Mouse (Mus musculus) left cerebral cortex, postnatal 10 days (tissue): Measurements from ENCODE around the gene Ankrd40. TPM values are rescaled to one million over a fixed set of nuclear protein-coding genes. Genes with fewer than 3 reads are reported as not detected.
A peak's percentile ranks its signal among the peaks of the same experiment; 100 is the strongest.

Source experiments
- DNase-seq, 2 experiments: peaks; one replicate each; pipeline ENCODE4 v3.0.0; 2021 to 2022; ENCODE audit warnings: low spot score in 2 of 2, mixed read lengths in 1 of 2; ENCODE audit errors: extremely low spot score in 1 of 2
- intact Hi-C: fragments of 180-260 bp; cut with DNase I; formaldehyde crosslinking; loops from one replicate; pipeline ENCODE4 v1.15.1; 2025
- total RNA-seq, 2 experiments: library from RNA; stranded (reverse); gene quantifications; 2 replicates each; pipeline ENCODE4 v1.2.3; 2021

Gene Ankrd40
- total RNA-seq, 2 experiments from 2014 or later, result 73.3 to 75.7 TPM

- intact Hi-C loops, result no loop called here
- DNase-seq, result no peak
Observed at GRCm38 (mm10) chr11:94345926-94346325, 18.1 kb downstream of the Ankrd40 start.

- no peak for DNase-seq
- intact Hi-C loops, result no loop called here
Observed at GRCm38 (mm10) chr11:94346611-94347010, 18.8 kb downstream of the Ankrd40 start.

GRCm38 (mm10) chr11:94347063-94347575, 19.3 kb downstream of the Ankrd40 start:
- intact Hi-C loops, result no loop called here

DNA sequence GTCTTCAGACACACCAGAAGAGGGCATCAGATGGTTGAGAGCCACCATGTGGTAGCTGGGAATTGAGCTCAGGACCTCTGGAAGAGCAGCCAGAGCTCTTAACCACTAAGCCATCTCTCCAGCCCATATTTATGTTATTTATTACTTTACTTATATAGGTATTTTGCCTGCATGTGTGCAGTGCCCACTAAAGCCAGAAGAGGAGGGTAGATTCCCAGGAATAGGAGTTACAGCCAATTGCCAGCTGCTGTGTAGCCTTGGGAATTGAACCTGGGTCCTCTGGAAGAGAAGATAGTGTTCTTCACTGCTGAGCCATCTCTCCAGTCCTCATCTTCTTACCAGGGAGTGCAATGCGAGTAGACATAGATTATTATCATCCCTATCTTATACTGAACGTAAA, 22.0 kb downstream of the Ankrd40 start:
- DNase-seq, result no peak
- intact Hi-C loops, result no loop called here

More at GRCm38 (mm10) chr11:94347063-94347575, 19.3 kb downstream of the Ankrd40 start:
- no peak for DNase-seq

- no peak for DNase-seq
Observed at GRCm38 (mm10) chr11:94350337-94350736, 22.5 kb downstream of the Ankrd40 start.

GRCm38 (mm10) chr11:94351094-94351493, 23.3 kb downstream of the Ankrd40 start:
- DNase-seq, result no peak
- intact Hi-C loops, result no loop called here

More at GRCm38 (mm10) chr11:94350337-94350736, 22.5 kb downstream of the Ankrd40 start:
- intact Hi-C loops, result no loop called here

DNA sequence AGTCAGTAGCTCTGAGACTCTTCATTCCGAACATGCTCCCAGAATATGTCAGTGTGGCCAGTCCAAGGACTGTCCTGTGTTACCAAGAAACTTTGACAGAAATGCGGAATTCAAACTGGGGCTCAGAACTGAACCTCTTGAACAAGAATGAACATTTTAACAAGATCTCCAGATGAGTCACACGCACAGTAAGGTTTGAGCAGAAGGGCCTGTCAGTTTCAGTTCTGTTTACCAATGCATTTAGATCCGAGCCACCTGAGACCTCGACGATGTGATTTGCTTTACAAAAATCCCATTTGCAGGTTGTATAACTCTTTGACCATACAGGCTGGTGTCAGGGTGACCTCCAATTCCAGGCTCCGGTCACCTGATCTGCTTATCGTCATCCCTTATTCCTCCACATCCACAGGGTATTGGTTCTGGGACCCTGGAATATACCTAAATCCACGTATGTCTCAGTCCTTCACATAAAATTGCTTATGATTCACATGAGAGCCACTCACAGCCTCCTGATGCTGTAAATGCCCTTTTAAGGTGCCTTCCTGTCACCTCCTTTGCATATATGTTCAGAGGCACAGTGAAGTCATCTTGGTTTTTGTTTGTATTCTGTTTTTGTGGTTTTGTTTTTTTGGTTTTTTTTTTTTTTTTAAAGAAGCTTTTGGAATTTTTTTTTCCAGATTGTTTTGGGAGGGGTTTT, 27.9 kb downstream of the Ankrd40 start:
- DNase-seq, result no peak
- intact Hi-C loops, result no loop called here

DNA sequence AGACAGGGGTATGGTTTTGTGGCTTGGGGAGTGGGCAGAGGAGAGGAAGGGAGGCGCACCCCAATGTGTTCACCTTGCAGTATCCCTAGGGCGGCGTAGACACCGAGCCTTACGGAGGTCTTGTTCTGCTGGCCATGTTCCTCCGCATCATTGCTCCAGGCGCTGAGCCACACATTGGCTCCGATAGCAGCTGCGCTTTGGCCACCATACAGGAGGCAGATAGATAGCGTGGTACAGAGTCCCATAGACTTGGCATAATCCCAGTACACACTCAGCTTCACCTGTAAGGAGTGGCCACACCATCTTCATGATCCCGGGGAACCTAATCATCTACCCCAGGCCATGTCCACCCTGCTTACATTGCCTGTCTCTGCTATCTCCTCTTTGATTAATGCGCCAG, 31.4 kb downstream of the Ankrd40 start:
- DNase-seq, result no peak
- intact Hi-C loops, result no loop called here

DNA sequence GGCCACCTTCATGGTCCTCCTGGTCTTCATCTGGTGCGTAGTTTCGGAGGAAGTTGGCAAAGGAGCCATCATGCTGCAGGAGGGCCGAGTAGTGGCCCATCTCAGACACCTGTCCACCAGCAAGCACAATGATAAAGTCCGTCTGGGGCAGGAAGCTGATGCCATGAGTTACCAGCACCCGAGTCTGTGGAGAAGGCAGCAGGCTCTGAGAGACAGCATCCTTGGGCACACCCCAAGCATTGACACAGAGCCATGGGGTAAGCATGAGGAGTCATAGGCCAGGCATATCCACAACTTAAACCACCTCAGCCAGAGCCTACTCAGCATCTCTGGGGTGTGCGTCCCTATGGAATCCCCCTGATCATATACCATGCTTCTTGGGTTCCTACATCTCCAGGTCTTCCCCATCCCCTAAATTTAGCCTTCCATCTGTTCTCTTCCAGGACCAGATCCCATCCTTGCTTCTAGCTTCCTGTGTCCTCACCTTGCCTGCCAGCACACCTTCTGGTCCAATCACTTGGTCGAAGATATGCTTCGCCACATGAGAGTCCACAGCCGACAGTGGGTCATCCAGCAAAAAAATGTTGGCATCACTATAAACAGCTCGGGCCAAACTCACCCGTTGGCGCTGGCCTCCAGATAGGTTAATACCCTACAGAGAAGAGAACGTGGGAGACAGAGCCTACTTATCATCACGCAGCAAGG, 33.5 kb downstream of the Ankrd40 start:
- DNase-seq, result no peak
- intact Hi-C loops, result no loop called here

DNA sequence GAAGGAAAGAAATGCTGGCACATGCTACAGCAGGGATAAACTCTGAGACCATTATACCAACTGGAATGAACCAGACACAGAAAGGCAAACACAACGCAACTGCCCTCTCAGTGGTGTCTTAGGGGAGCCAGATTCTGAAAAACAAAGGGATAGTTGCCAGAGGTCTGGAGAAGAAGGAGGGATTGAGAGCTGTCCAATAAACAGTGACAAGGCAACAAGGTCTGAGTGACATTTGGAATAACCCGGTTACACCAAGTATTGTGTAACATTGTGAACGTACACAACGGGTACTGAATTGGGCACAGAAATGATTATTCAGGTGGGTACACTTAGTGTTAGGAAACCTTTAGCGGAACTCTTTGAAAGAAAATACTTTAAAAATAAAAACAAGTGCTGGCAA, 34.3 kb downstream of the Ankrd40 start:
- DNase-seq, result no peak
- intact Hi-C loops, result no loop called here

DNA sequence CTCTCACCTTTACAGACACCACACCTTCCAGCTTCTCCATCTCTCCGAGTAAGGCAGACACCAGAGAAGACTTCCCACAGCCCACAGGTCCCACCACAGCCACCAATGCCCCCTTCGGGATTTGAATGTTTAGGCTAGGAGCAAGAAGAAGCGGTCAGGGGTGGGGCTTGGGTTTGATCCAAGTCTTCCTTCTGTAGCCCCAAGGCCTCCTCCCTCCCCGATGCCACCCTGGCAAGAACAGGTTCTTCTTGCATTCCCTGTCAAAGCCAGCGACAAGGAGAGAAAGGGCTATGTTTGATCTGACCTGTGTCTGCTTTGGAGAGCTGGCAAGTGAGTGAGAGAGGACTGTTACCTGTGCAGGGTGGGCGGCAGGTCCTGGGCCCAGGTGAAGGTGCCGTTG, 35.9 kb downstream of the Ankrd40 start:
- intact Hi-C loops, result no loop called here
- DNase-seq, result no peak

DNA sequence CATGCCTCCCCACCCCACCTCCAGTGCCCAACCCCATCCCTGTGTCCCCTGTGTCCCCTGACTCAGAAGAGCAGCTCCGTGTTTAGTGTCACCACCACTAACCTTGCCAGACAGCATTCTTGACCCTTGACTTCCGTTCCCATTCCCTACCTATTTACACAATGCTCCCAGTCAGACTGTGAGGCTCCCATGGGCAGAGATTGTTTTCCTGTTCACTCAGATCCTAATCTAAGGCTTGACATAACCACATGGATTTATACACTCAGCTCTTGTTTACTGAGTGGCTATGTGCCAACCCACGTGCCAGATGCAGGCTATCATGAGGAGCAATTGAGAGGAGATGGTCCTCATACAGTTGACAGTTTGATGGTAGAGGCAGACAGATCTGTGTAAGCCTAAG, 37.5 kb downstream of the Ankrd40 start:
- DNase-seq, result no peak

DNA sequence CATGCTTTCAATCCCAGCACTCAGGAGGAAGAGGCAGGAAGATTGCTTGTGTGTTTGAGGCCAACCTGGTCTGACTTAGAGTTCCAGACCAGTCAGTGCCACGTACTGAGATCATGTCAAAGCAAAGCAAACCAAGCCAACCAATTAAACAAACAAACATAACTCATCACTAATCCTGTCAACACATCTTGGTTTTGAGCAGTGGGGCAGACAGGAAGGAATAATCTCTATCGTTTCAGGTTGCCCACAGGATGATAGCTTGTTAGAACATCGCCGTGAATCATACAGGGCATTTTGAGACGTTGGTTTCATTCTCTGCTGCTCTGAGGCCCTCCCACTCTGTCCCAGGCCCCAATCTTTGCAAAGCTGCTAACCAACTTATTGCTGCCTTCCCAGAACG, 42.2 kb downstream of the Ankrd40 start:
- no peak for DNase-seq
- intact Hi-C loops, result no loop called here

More for the DNA sequence above, 37.5 kb downstream of the Ankrd40 start:
- intact Hi-C loops, result no loop called here

DNA sequence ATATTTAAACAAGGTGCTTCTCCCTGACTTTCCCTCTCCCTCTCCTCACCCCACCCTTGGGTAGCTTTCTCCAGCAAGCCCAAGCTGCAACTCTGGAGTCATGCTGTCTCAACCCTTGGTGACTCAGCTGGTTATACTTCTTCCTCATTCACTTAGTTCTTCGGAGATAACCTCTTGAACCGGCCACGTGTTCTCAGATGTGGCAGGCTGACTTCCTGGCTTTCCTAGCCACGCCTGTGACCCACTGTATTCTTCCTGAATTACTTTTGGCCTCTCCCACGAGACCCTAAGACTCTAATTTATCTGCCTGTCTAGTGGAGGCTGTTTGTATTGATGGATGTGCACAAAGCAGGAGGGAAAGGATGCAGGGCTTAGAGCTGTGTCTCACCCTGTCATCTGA, 43.0 kb downstream of the Ankrd40 start:
- intact Hi-C loops, result no loop called here
- no peak for DNase-seq

DNA sequence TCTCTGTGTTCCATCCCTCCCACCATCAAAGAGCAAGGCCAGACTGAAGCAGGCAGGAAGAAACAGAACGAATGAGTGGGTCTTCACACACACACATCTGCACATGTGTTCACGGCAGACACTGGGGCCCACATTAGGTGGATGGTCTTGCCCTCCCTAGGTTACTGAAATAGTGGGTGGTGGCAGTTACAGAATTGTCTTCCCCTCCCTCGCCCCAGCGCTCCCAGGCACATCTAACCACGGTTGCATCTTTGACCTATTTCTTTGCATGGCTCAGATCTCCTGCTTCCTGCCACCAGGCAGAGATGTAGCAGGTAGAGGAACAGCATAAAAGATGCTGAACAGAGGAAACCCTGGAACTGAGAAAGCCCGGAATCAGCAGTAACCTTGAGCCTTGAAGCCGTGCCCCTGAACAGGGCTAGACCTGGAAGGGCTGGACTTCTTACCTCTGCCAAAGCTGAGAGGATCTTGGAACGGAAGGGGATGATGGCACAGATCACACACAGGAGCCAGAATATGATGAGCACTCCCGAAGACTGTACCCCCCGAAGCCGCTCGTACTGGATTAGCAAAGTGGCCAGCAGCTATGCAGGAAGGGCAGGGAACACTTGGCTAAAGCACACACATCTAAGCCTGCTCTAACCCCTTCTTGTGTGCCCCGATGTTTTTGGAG, 46.6 kb downstream of the Ankrd40 start:
- intact Hi-C loops, result no loop called here

GRCm38 (mm10) chr11:94379061-94379460, 51.3 kb downstream of the Ankrd40 start:
- no peak for DNase-seq
- intact Hi-C loops, result no loop called here

More for the DNA sequence above, 46.6 kb downstream of the Ankrd40 start:
- no peak for DNase-seq

GRCm38 (mm10) chr11:94379736-94380135, 51.9 kb downstream of the Ankrd40 start:
- intact Hi-C loops, result no loop called here
- DNase-seq, result no peak

GRCm38 (mm10) chr11:94385977-94386771, 58.4 kb downstream of the Ankrd40 start:
- DNase-seq, result peak in 1 of 2 experiments; percentile 70
- intact Hi-C loops, result no loop called here

- DNase-seq, result no peak
- intact Hi-C loops, result no loop called here
Observed at GRCm38 (mm10) chr11:94387756-94388155, 60.0 kb downstream of the Ankrd40 start.
